Mouse (Mus musculus) kidney, postnatal 10 days (tissue): Measurements from ENCODE around the gene Atxn1.

Experiments used
- DNase-seq: peaks from one replicate; pipeline ENCODE4 v3.0.0; 2021; ENCODE audit warnings: mixed read lengths

Atxn1 gene

GRCm38 (mm10) chr13:45559258-45559657 lies 405.6 kb downstream of the Atxn1 start:
- DNase-seq, result no peak

DNA sequence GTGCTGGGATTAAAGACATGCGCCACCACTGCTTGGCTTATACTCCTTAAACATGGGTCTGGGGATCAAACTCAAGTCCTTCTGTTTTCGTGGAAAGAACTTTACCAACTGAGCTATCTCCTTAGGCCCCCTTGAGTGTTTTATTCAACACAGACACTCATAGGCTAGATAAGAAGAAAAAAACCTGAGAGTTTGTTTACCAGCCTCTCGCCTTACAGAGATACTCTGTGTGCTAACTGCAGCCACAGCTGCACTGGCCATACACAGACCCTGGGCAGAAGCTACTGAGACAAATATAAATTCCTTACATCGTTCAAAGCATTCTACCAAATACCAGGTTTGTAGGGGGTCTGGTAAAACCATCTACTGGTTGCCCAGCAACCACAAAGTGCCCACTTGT lies 406.4 kb downstream of the Atxn1 start:
- no peak for DNase-seq

GRCm38 (mm10) chr13:45553674-45554073 lies 411.1 kb downstream of the Atxn1 start:
- peak; percentile 71 for DNase-seq

DNA sequence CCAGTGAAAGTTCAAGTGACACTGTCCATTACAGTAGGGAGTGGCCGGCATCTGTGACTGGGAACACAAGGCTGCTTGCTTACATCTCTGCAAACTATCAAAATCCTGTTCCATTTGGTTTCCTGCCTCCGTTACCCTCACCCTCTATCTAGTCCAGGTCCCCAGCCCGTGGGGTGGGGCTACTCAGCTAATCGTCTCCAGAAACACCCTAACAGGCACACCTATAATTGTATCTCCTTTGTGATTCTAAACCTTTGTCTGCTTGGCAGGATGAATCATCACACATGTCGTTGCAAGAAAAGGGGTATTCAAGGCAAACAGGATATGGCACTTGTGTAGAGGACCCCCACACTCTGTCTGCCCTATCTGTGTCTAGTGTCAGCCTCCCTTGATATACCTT lies 417.3 kb downstream of the Atxn1 start:
- no peak for DNase-seq

- no peak for DNase-seq
Observed at GRCm38 (mm10) chr13:45546946-45547345, 417.9 kb downstream of the Atxn1 start.

DNA sequence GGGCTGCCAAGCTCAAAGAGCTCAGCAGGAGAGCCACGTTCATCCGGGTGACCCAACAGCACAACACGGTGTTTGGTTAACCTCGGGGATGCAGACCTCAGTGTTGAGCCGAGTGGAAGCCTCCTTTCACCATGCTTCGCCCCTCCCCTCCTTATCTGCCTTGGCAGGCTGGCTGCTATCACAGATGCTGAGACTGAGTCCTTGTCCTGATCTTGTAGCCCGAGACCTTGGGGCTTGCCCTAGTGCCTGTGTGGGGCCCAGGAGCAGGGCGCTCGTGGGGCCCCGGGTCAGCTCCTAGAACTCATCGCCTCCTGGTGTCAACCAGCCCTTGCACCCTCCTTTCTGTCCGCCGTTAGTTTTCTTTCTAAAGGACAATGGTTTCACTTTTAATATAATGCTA lies 418.8 kb downstream of the Atxn1 start:
- DNase-seq, result no peak

GRCm38 (mm10) chr13:45539205-45539568 lies 425.6 kb downstream of the Atxn1 start:
- DNase-seq, result peak; percentile 89

DNA sequence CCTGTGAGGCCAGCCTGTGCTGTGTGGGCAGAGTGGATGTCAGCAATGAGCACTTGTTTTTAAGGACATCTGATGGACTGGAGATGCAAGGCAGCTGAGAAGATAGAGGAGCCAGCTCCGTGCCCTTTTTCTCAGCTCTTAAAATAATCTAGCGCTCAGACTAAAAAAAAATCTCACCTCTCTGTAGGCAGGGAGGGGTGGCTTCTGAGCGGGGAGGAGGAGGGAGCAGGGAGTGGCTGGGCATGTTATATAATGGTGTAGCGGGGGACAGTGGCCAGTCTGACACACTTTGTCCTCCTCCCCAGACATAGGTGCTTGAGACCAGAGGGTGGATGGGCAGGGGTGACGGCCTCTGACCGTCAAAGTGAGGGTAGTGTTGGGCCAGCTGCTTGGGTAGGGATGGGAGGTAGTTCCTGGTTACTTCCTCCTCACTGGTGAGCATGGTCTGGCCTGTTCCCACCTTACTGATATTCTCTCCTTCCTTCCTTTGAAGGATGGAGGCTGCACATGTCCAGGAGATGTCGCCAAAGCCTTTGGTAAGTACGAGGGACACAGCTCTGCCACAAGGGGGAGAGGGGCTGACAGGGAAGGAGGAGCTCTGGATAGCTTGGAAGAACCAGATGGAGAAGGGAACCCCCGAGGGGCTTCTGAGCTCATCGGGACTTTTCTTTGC lies 426.1 kb downstream of the Atxn1 start:
- peak; percentile 86 for DNase-seq

DNA sequence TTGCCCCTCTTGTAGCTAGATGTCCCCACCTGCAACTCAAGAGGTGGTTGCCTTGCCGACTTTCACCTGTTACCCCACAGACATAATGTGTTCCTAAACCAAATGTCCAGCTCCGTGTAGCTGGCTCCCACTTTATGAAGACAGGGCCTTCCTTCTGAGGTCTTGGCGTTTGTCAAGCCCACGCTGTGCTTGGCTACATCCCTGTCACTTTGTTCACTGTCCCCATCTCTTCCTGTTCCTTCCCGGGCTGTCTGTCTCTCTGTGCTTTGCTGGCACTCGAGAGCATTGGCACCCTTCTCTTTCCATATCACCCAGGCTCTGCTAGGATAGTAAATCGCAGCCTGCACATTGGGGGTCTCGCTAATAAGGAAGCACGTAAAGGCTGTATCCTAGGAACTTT lies 426.7 kb downstream of the Atxn1 start:
- DNase-seq, result no peak

DNA sequence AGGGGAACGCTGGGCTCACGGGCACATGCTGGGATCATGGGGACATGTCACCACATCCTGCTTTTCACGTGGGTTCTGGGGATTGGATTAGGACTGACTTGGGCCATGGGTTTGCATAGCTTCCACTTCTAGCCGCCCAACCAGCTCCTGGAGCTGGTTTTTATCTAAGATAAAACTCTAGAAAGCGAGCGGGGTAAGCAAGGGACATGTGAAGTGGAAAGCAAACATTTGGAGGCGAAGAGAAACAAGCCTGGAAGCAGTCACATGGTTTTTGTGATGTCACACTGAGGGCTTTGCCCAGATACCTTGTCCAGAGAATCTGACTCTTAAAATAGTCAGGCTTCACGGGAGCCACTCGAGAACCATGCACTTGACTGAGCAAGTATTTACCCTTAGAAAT lies 427.7 kb downstream of the Atxn1 start:
- no peak for DNase-seq

GRCm38 (mm10) chr13:45535731-45536453 lies 428.9 kb downstream of the Atxn1 start:
- no peak for DNase-seq

GRCm38 (mm10) chr13:45530754-45531153 lies 434.1 kb downstream of the Atxn1 start:
- DNase-seq, result no peak

- no peak for DNase-seq
Observed at GRCm38 (mm10) chr13:45528787-45529186, 436.0 kb downstream of the Atxn1 start.

- no peak for DNase-seq
Observed at GRCm38 (mm10) chr13:45527232-45527964, 437.4 kb downstream of the Atxn1 start.

DNA sequence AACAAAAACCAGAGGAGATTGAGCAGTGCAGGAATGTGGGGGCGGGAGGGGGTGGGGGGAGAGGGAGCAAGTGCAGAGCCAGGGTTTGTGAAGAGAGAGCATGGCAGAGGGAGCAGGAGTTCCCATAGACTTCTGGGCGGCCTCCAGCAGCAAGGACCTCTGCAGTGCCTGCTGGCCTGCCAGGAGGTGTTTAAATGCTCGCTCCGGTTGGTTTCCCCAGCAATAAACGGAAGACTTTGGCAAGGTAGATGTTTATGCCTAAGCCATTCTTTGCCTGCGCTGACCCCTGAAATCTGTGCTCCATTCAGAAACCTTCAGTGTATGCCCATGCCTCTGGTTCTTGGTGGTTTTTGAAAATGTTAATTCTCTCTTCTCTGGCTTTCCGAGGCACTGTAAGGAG lies 438.6 kb downstream of the Atxn1 start:
- DNase-seq, result peak; percentile 76

DNA sequence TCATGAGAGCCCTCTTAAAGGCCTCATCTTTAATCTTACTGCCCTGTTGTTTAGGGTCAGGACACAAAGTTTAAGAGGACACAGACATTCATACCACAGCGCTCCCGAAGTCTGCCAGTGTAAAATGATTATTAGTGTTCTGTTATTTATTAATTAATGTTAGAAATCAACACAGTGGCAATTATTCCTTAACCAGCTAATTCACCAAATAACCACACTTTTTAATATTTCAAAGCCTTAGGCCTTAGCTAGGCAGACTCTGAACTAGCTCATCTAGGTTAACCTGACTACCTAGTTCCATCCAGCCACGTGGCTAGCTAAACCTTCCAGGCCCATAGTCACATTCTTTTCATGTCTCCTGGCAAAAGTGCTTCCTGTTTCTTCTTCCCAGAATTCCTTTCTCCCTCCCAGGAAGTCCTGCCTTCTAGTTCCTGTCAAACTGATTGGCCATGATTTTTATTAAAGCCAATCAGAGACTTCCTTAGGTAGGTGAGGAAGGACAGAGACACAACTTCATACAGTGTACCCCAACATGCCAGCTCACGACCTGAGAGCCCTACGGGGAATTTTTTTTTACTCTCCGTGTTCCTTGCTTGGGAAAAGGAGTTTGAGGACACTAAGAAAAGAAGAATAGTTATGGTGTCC lies 439.9 kb downstream of the Atxn1 start:
- DNase-seq, result no peak

DNA sequence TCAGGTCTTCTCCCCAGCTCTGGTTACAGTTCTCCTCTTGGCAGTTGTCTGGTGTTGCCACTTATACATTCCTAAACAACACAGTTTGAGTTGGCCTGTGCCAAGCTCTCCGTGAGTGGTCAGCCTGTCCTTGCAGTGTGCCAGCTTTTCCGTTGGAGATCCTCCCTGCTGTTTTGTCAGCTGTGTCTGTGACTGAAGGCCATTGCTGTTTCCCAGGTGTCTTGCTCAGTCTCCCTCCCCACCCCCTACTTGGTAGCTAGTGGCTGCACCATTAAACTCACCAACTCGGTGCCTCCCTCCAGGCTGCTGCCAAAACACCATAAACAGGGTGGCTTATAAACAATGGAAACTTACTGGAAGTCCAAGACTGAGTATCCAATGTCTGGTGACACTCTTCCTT lies 440.5 kb downstream of the Atxn1 start:
- peak; percentile 38 for DNase-seq

DNA sequence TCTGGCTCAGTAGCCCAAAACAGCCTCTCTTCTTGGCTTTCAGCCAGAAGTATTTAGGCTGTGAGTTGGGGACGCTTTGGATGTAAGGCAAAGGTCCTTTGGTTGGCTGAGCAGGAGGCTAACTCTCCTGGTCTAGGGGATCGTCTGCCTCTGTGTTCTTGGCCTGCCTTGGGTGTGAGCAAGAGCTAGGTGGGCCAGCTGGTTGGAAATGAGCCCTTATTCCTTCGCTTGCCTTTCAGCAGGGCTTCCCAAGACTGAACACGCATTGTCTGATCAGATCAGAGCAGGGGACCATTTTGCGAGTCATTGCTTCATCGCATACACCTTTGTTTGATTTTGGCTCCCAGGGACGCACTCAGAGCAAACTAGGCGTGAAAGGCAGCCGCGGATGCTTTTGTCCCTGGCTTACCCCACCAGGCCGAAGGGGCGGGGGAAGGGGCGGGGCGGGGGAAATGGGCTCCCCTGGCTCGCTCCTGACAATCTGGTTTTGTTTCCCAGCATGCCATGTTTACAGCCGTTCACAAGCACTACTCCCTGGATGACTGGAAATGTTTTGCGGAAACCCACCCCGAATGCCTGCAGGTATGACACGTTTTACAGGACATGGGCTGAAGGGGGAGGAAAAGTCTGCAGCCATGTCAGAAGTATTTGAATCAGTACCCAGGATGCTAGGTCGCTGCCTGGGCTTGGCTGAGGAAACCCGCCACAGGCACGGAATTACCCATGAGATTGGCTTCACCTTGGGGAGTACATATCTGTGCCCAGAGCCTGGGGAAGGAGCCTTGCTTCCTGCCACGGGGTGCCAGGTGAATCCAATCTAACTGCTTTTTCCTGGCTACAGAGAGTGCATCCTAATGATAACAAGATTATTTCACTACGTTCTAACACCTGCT lies 448.1 kb downstream of the Atxn1 start:
- peak; percentile 78 for DNase-seq

DNA sequence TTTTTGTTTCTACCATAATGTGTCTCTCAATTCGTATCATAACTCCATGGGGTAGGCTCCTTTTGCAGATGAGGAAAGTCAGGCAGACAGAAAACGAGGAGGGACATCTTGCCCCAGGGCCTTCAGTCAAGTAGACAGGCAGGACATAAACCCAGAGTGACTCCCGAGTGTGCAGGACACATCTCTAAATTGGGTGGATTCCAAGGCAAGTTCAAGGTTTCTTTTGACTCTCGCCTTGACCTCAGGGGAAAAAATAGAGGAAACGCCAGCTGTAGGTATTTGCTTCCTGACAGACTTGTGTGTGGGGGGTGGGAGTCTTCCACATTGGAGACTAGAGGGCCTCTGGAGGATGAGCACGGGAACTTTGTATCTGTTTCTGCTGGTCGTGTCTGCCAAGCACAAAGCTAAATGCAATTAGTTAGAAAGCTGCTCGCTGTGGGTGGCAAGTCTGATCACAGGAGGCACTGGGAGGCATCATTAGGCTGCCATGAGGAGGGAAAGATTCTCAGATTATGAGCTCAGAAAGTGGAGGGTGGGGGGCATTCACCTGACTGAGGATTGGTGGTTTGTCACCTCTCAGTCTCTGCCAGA lies 449.9 kb downstream of the Atxn1 start:
- peak; percentile 39 for DNase-seq

DNA sequence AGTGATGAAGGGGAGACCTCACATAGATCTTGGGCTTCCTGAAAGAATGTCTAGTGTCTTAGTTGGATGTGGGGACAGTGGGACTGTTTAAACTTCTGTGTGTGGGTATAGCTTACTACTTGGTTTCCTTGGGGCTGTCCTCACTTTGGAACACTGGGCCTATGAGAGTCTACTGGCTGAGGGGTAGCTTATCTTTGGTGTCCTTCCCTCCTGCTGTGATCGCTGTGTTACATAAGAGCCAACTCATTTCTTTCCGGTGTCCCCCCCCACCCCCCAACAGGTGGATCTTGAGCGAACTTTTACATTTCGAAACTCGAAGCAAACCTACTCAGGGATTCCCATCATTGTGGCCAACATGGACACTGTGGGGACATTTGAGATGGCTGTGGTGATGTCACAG lies 450.7 kb downstream of the Atxn1 start:
- DNase-seq, result no peak

GRCm38 (mm10) chr13:45513009-45513984 lies 451.5 kb downstream of the Atxn1 start:
- DNase-seq, result no peak
